Mouse (Mus musculus) liver, embryonic 14.5 days (tissue): Measurements from ENCODE around the gene Kbtbd12.

Source experiments
- CTCF ChIP-seq: IDR thresholded peaks from 2 replicates; pipeline ENCODE4 v1.5.1; 2016; ENCODE audit warnings: antibody characterized with exemption, low read depth, control low read depth
- EP300 ChIP-seq: IDR thresholded peaks from 2 replicates; pipeline ENCODE4 v1.6.1; 2016; ENCODE audit warnings: antibody characterized with exemption, low read depth

DNA sequence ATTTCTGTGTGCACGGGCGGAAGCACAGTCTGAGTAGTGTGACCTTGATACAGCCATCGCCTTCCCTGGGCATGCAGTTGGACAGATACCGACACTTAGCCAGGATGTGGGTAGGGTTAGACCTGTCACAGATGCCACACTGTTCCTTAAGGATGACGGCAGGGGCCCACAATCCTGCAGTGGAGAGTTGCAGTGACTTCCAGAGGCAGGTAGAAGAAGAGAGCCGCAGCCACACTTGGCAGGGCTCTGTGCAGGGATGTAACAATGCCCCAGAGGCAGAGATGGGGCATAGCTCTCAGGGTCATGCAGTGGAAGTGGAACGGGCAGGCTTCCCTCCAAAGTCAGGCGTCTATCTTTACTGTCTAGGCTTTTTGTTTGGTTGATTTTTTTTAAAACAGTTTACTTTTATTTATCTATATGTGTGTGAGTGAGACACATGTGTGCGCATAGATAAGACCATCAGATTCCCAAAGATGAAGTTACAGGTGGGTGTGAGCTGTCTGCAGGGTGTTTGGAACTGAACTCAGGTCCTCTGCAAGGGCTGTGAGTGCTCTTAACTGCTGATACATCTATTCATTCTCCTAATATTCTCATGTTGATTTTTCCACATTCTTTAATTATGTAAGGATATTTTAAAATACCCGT lies 89.2 kb downstream of the Kbtbd12 start:
- TF ChIP-seq CTCF, result peak; percentile 31; the same call in 1 of the 2 replicates
- TF ChIP-seq EP300, result peak; percentile 47; the same call in 1 of the 2 replicates
